Mouse (Mus musculus): ENCODE data around the gene Tgds. TPM values are rescaled to one million over a fixed set of nuclear protein-coding genes. Genes with fewer than 3 reads are reported as not detected.

The Tgds gene
- 26.3 and 27.8 TPM in 2 replicates for polyA plus RNA-seq (2016; fragmentation: Nextera tagmentation; extraction: Ambion mirVana)

GRCm38 (mm10) chr14:118132642-118132977 lies at the start of gene Tgds:
TSS of gene Tgds (minus strand) at chr14:118132755.
- peak; percentile 80 for ATAC-seq (ENCODE audit: low FRiP score, low read depth)
- Histone ChIP-seq H3K27ac (no peak within 1 kb of the TSS), H3K4me2 (replicated peaks) (peak within 1 kb of the TSS; percentile 93), H3K9ac (peak within 1 kb of the TSS; percentile 76), H3K4me1 (peaks cover 10% of the 10 kb centered on the region), H3K9me3 (no peaks in the 10 kb centered on the region), H3K27me3 (replicated peaks) (no peaks in the 10 kb centered on the region), H3K4me3 (peak within 1 kb of the TSS; percentile 69), H3K36me3 (peaks cover 15% of the 10 kb centered on the region)
- WGBS, result under 1% methylated on average over 28 of the region's 28 CpGs

GRCm38 (mm10) chr14:118180711-118181177 lies 48.2 kb upstream of the Tgds start:
- Histone ChIP-seq H3K4me2 (replicated peaks) (peak overlapping the region; percentile 73), H3K36me3 (no peaks in the 10 kb centered on the region), H3K27me3 (replicated peaks) (no peaks in the 10 kb centered on the region), H3K9me3 (no peaks in the 10 kb centered on the region), H3K9ac (peak overlapping the region; percentile 55; the same call in 1 of the 2 replicates), H3K4me1 (no peaks in the 10 kb centered on the region), H3K27ac (no peak overlapping the region), H3K4me3 (peak overlapping the region; percentile 46)
- WGBS, result 2% methylated on average over 10 of the region's 10 CpGs
- peak; percentile 85 for ATAC-seq (ENCODE audit: low FRiP score, low read depth)

GRCm38 (mm10) chr14:118180117-118180557 lies 47.6 kb upstream of the Tgds start:
- peak overlapping the region; percentile 73 for H3K4me2 ChIP-seq (replicated peaks)
- H3K27me3 ChIP-seq (replicated peaks), result no peaks in the 10 kb centered on the region
- no peaks in the 10 kb centered on the region for H3K36me3 ChIP-seq
- H3K27ac ChIP-seq, result peak overlapping the region; percentile 27; the same call in 1 of the 2 replicates
- H3K9me3 ChIP-seq, result no peaks in the 10 kb centered on the region
- peak overlapping the region; percentile 55 for H3K9ac ChIP-seq
- H3K4me3 ChIP-seq, result peak overlapping the region; percentile 46
- WGBS, result under 1% methylated on average over 20 of the region's 20 CpGs
- H3K4me1 ChIP-seq, result no peaks in the 10 kb centered on the region
- ATAC-seq (ENCODE audit: low FRiP score, low read depth), result peak; percentile 87

GRCm38 (mm10) chr14:118179701-118180100 lies 47.1 kb upstream of the Tgds start:
- H3K27ac ChIP-seq, result 0 out of 2 replicates have a peak overlapping the region, but pooled peaks have one; percentile 27
- no peaks in the 10 kb centered on the region for H3K4me1 ChIP-seq
- H3K36me3 ChIP-seq, result no peaks in the 10 kb centered on the region
- WGBS, result 32% methylated on average over 7 of the region's 7 CpGs
- H3K4me3 ChIP-seq, result peak overlapping the region; percentile 46
- peak; percentile 45; the same call in 1 of the 2 replicates for ATAC-seq (ENCODE audit: low FRiP score, low read depth)
- H3K4me2 ChIP-seq (replicated peaks), result peak overlapping the region; percentile 73
- 0 out of 2 replicates have a peak, but pooled peaks cover 3% of the 10 kb centered on the region for H3K27me3 ChIP-seq (replicated peaks)
- H3K9ac ChIP-seq, result peak overlapping the region; percentile 55
- H3K9me3 ChIP-seq, result no peaks in the 10 kb centered on the region

- Histone ChIP-seq H3K9me3 (no peaks in the 10 kb centered on the region), H3K4me3 (no peak overlapping the region), H3K4me1 (no peaks in the 10 kb centered on the region), H3K4me2 (replicated peaks) (peak overlapping the region; percentile 73; the same call in 1 of the 2 replicates), H3K27ac (no peak overlapping the region), H3K36me3 (no peaks in the 10 kb centered on the region), H3K27me3 (replicated peaks) (0 out of 2 replicates have a peak, but pooled peaks cover 3% of the 10 kb centered on the region), H3K9ac (no peak overlapping the region)
- no peak for ATAC-seq (ENCODE audit: low FRiP score, low read depth)
- WGBS, result 73% methylated on average over 1 of the region's 1 CpGs
Observed at GRCm38 (mm10) chr14:118179251-118179650, 46.7 kb upstream of the Tgds start.

- Histone ChIP-seq H3K9ac (no peak overlapping the region), H3K36me3 (no peaks in the 10 kb centered on the region), H3K27ac (no peak overlapping the region), H3K27me3 (replicated peaks) (0 out of 2 replicates have a peak, but pooled peaks cover 3% of the 10 kb centered on the region), H3K9me3 (no peaks in the 10 kb centered on the region), H3K4me1 (no peaks in the 10 kb centered on the region), H3K4me2 (replicated peaks) (no peak overlapping the region), H3K4me3 (no peak overlapping the region)
- ATAC-seq (ENCODE audit: low FRiP score, low read depth), result no peak
- WGBS, result 93% methylated on average over 12 of the region's 12 CpGs
Observed at GRCm38 (mm10) chr14:118175694-118176085, 43.1 kb upstream of the Tgds start.

- H3K4me3 ChIP-seq, result no peak overlapping the region
- H3K36me3 ChIP-seq, result peaks cover 1% of the 10 kb centered on the region; the same call in 1 of the 2 replicates
- 91% methylated on average over 30 of the region's 30 CpGs for WGBS
- 0 out of 2 replicates have a peak, but pooled peaks cover 3% of the 10 kb centered on the region for H3K27me3 ChIP-seq (replicated peaks)
- H3K4me1 ChIP-seq, result no peaks in the 10 kb centered on the region
- no peak overlapping the region for H3K9ac ChIP-seq
- H3K27ac ChIP-seq, result no peak overlapping the region
- H3K4me2 ChIP-seq (replicated peaks), result no peak overlapping the region
- no peaks in the 10 kb centered on the region for H3K9me3 ChIP-seq
- no peak for ATAC-seq (ENCODE audit: low FRiP score, low read depth)
Observed at GRCm38 (mm10) chr14:118175071-118175693, 42.6 kb upstream of the Tgds start.

GRCm38 (mm10) chr14:118173590-118174203 lies 41.1 kb upstream of the Tgds start:
- Histone ChIP-seq H3K9ac (no peak overlapping the region), H3K4me2 (replicated peaks) (no peak overlapping the region), H3K27ac (no peak overlapping the region), H3K9me3 (no peaks in the 10 kb centered on the region), H3K4me1 (no peaks in the 10 kb centered on the region), H3K4me3 (no peak overlapping the region), H3K36me3 (peaks cover 12% of the 10 kb centered on the region), H3K27me3 (replicated peaks) (0 out of 2 replicates have a peak, but pooled peaks cover 3% of the 10 kb centered on the region)
- WGBS, result 74% methylated on average over 11 of the region's 11 CpGs
- no peak for ATAC-seq (ENCODE audit: low FRiP score, low read depth)

GRCm38 (mm10) chr14:118168776-118169175 lies 36.2 kb upstream of the Tgds start:
- ATAC-seq (ENCODE audit: low FRiP score, low read depth), result no peak

GRCm38 (mm10) chr14:118162640-118163039 lies 30.1 kb upstream of the Tgds start:
- Histone ChIP-seq H3K4me1 (no peaks in the 10 kb centered on the region), H3K4me2 (replicated peaks) (no peak overlapping the region), H3K9me3 (no peaks in the 10 kb centered on the region), H3K4me3 (no peak overlapping the region), H3K36me3 (peaks cover 42% of the 10 kb centered on the region), H3K9ac (no peak overlapping the region), H3K27ac (no peak overlapping the region), H3K27me3 (replicated peaks) (no peaks in the 10 kb centered on the region)
- ATAC-seq (ENCODE audit: low FRiP score, low read depth), result no peak
- 77% methylated on average over 14 of the region's 14 CpGs for WGBS

More at GRCm38 (mm10) chr14:118168776-118169175, 36.2 kb upstream of the Tgds start:
- H3K27ac ChIP-seq, result no peak overlapping the region
- no peak overlapping the region for H3K9ac ChIP-seq
- H3K4me3 ChIP-seq, result no peak overlapping the region
- H3K36me3 ChIP-seq, result peaks cover 15% of the 10 kb centered on the region
- no peaks in the 10 kb centered on the region for H3K27me3 ChIP-seq (replicated peaks)
- over 99% methylated on average over 4 of the region's 4 CpGs for WGBS
- no peaks in the 10 kb centered on the region for H3K4me1 ChIP-seq
- no peaks in the 10 kb centered on the region for H3K9me3 ChIP-seq
- H3K4me2 ChIP-seq (replicated peaks), result no peak overlapping the region

- Histone ChIP-seq H3K4me2 (replicated peaks) (no peak overlapping the region), H3K27ac (no peak overlapping the region), H3K4me3 (no peak overlapping the region), H3K27me3 (replicated peaks) (no peaks in the 10 kb centered on the region), H3K9me3 (no peaks in the 10 kb centered on the region), H3K9ac (no peak overlapping the region), H3K36me3 (peaks cover 42% of the 10 kb centered on the region), H3K4me1 (no peaks in the 10 kb centered on the region)
- ATAC-seq (ENCODE audit: low FRiP score, low read depth), result no peak
- WGBS, result 90% methylated on average over 3 of the region's 3 CpGs
Observed at GRCm38 (mm10) chr14:118161751-118162150, 29.2 kb upstream of the Tgds start.

GRCm38 (mm10) chr14:118157146-118157545 lies 24.6 kb upstream of the Tgds start:
- WGBS, result 29% methylated on average over 5 of the region's 5 CpGs
- Histone ChIP-seq H3K36me3 (peaks cover 52% of the 10 kb centered on the region), H3K9ac (no peak overlapping the region), H3K9me3 (no peaks in the 10 kb centered on the region), H3K27ac (no peak overlapping the region), H3K27me3 (replicated peaks) (no peaks in the 10 kb centered on the region), H3K4me3 (no peak overlapping the region), H3K4me1 (no peaks in the 10 kb centered on the region), H3K4me2 (replicated peaks) (no peak overlapping the region)
- no peak for ATAC-seq (ENCODE audit: low FRiP score, low read depth)

All from neural tube, embryonic 12.5 days (tissue).